Mouse (Mus musculus) embryonic facial prominence, embryonic 14.5 days (tissue): ENCODE measurements around the gene Ssh3. TPM values are rescaled to one million over a fixed set of nuclear protein-coding genes. Genes with fewer than 3 reads are reported as not detected.
A peak's percentile ranks its signal among the peaks of the same experiment; 100 is the strongest.

ENCODE experiments used
- ATAC-seq: fragments of 200-750 bp; cut with Nextera tagmentation; 2 replicates; pipeline ENCODE4 v1.8.0; 2017; ENCODE audit warnings: low read depth, moderate number of reproducible peaks, moderate TSS enrichment
- DNase-seq: peaks from one replicate; pipeline ENCODE4 v3.0.0-alpha.2; 2015; ENCODE audit warnings: low spot score
- H3K27ac ChIP-seq: fragments of 300-500 bp; sonication (generic); replicated peaks from 2 replicates; pipeline ENCODE4 v1.5.1; 2014; ENCODE audit warnings: low read depth, mild to moderate bottlenecking, low read length, moderate library complexity
- H3K27me3 ChIP-seq: fragments of 300-500 bp; sonication (generic); replicated peaks from 2 replicates; pipeline ENCODE4 v1.6.1; 2014; ENCODE audit warnings: low read length; ENCODE audit not compliant: control insufficient read depth, insufficient read depth
- H3K36me3 ChIP-seq: fragments of 300-500 bp; sonication (generic); 2 replicates; pipeline ENCODE4 v1.6.1; 2014; ENCODE audit warnings: low read length, mixed read lengths; ENCODE audit not compliant: control insufficient read depth, insufficient read depth
- H3K4me1 ChIP-seq: fragments of 300-500 bp; sonication (generic); 2 replicates; pipeline ENCODE4 v1.6.1; 2014; ENCODE audit warnings: antibody characterized with exemption, low read length; ENCODE audit not compliant: control insufficient read depth, insufficient read depth
- H3K4me2 ChIP-seq: fragments of 300-500 bp; sonication (generic); 2 replicates; pipeline ENCODE4 v1.6.1; 2014; ENCODE audit warnings: low read depth, mild to moderate bottlenecking, low read length, moderate library complexity, mixed read lengths
- H3K4me3 ChIP-seq: fragments of 300-500 bp; sonication (generic); 2 replicates; pipeline ENCODE4 v1.5.1; 2014; ENCODE audit warnings: low read depth, mild to moderate bottlenecking, low read length
- H3K9ac ChIP-seq: fragments of 300-500 bp; sonication (generic); 2 replicates; pipeline ENCODE4 v1.6.1; 2014; ENCODE audit warnings: low read depth, mild to moderate bottlenecking, low read length, moderate library complexity, mixed read lengths
- H3K9me3 ChIP-seq: fragments of 300-500 bp; sonication (generic); 2 replicates; pipeline ENCODE4 v1.6.1; 2016; ENCODE audit warnings: low read length; ENCODE audit not compliant: control insufficient read depth
- WGBS: fragments of 180-500 bp; shearing (Covaris S2); extraction: QIAGEN DNeasy Blood & Tissue Kit; methylation state at CpG from one replicate; pipeline ENCODE4 v1.1.7; 2014; 5-methylcytosine and 5-hydroxymethylcytosine counted together
- polyA plus RNA-seq: library from polyadenylated mRNA; unstranded; fragments of >200 nt; fragmentation: Nextera tagmentation; extraction: Ambion mirVana; gene quantifications from 2 replicates; pipeline ENCODE4 v1.2.1, GENCODE M21; 2014

Gene Ssh3
- polyA plus RNA-seq = 16.3 and 16.6 TPM in 2 replicates

DNA sequence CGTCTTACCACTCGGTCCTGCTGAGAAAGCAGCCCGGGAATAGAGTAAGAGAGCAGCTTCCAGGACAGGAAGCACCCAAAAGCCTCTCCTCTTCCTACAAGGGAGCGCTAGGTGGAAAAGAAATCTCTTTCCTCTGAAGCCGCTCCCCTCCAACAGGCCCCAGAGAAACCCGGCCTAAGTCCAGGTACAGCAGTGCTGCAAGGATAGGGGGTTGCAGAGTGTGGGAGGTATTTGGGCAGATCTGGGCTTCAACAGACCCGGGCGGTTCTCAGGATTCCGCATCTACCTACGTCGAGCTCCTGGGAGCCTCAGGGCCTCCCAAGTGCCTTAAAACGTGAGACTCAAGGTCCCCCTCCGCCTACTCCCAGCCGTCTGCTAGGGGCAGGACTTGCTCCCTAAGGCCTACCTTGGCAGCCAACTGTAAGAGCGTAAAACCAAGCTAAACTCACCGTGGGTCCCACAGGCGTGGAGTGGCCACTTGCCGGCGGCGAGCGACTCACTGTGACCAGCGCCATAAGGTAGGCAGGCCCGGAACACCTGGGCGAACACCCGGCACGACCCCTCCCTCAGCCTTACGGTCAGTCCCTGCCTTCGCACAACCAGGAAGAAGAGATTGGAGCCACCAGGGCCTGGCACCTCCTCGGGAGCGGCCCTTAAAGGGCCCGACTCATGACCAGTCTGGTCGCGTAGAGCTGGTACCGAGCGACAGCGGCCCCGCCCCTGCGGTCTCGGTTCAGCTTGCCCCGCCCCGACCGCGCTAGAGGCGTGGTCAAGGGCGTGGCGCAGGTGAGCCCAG lies at the start of gene Ssh3:
Gene Ssh3, minus strand, starts transcription at position 615 of the 796 bp plus-strand sequence.
- Histone ChIP-seq H3K4me1 (0 out of 2 replicates have a peak, but pooled peaks cover 3% of the 10 kb centered on the region), H3K27ac (no peak within 1 kb of the TSS), H3K36me3 (peaks cover 6% of the 10 kb centered on the region; the same call in 1 of the 2 replicates), H3K4me2 (peak within 1 kb of the TSS; percentile 68), H3K27me3 (no peaks in the 10 kb centered on the region), H3K9ac (peak within 1 kb of the TSS; percentile 67), H3K9me3 (no peaks in the 10 kb centered on the region), H3K4me3 (peak within 1 kb of the TSS; percentile 52)
- peak; percentile 78 for DNase-seq
- ATAC-seq = peak; percentile 92
- 5% methylated on average over 33 of the region's 46 CpGs for WGBS

DNA sequence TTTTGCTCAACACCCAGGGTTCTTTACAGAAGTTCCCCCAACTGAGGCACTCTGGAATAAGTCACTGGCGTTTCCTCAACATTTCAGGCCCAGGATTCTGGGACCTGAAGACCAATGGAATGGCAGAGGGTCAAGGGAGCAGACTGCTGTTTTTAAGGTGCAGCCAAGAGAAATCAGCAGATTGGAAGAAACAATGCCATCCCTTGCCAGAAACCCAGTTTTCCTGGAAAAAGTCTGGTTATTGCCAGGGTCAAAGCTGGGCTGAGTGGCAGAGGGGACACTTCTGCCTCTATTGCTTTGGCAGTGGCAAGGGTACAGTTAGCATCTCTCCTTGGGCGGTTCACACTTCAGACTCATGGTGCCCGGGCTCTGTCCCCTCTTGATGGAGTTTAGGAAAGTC lies 48.2 kb upstream of the Ssh3 start:
- no peaks in the 10 kb centered on the region for H3K27me3 ChIP-seq
- H3K9ac ChIP-seq = no peak overlapping the region
- ATAC-seq (no peak), DNase-seq (no peak)
- no peak overlapping the region for H3K4me3 ChIP-seq
- H3K9me3 ChIP-seq = no peaks in the 10 kb centered on the region
- no peaks in the 10 kb centered on the region for H3K4me1 ChIP-seq
- H3K4me2 ChIP-seq = no peak overlapping the region
- H3K27ac ChIP-seq = no peak overlapping the region
- peaks cover 83% of the 10 kb centered on the region for H3K36me3 ChIP-seq
- WGBS = 78% methylated on average over 3 of the region's 3 CpGs

DNA sequence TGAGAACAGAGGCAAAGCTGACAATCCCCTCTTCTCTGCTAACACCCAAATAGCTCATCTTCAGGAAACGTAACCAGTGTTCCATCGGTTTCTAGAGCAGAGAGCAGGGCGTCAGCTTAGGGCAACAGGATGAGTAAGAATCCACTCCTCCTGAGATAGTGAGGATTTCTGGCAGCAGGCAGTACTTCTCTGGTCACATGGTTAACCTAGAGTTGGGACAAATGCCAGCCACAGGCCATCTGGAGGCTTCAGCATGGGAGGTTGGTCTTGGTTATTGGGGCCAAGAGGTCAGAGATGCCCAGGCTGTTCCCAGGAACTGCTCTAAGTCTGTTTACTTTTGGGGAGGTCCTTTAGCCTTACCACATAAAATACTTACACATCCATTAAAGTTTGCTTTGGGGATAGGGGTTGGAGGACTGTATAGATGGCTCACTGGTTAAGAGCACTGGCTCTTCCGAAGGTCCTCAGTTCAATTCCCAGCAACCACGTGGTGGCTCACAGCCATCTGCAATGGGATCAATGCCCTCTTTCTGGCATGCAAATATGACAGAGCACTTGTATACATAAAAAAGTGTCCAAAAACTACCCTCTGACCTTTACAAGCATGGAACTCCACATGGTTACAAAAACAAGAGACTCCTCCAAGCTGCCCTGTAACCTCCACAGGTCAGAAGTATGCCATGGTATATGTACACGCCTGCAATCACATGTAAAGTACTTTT lies 46.4 kb upstream of the Ssh3 start:
- Histone ChIP-seq H3K27ac (no peak overlapping the region), H3K9me3 (no peaks in the 10 kb centered on the region), H3K4me1 (no peaks in the 10 kb centered on the region), H3K36me3 (peaks cover 65% of the 10 kb centered on the region), H3K4me2 (no peak overlapping the region), H3K4me3 (no peak overlapping the region), H3K9ac (no peak overlapping the region), H3K27me3 (no peaks in the 10 kb centered on the region)
- WGBS = 77% methylated on average over 6 of the region's 6 CpGs
- ATAC-seq (no peak), DNase-seq (no peak)

DNA sequence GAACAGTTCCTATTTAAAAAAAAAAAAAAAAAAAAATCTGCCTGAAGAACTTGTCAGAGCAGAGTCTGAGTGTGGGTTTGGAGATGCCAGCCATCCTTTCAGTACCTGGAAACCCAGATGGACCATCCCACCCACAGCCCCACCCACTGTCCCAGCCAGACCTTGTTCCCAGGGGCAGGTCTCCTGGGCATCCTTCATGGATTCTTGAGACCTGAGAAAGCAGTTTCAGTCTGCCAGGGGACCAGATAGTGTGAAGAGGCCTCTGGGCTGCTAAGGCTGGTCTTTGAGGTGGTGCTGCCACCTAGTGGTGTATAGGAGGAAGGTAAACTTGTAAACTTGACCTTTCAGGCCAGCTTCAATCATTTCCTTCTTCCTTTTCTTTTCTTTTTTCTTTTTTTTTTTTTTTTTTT lies 40.8 kb upstream of the Ssh3 start:
- H3K27me3 ChIP-seq = no peaks in the 10 kb centered on the region
- no peaks in the 10 kb centered on the region for H3K9me3 ChIP-seq
- H3K4me3 ChIP-seq = no peak overlapping the region
- peaks cover 9% of the 10 kb centered on the region for H3K4me1 ChIP-seq
- no peak overlapping the region for H3K27ac ChIP-seq
- ATAC-seq (peak; percentile 27; the same call in 1 of the 2 replicates), DNase-seq (peak; percentile 88)
- H3K36me3 ChIP-seq = 0 out of 2 replicates have a peak, but pooled peaks cover 15% of the 10 kb centered on the region
- no peak overlapping the region for H3K9ac ChIP-seq
- H3K4me2 ChIP-seq = no peak overlapping the region

- H3K36me3 ChIP-seq = 0 out of 2 replicates have a peak, but pooled peaks cover 11% of the 10 kb centered on the region
- ATAC-seq = no peak
- DNase-seq = no peak
- H3K4me3 ChIP-seq = no peak overlapping the region
- peaks cover 13% of the 10 kb centered on the region for H3K4me1 ChIP-seq
- H3K27me3 ChIP-seq = no peaks in the 10 kb centered on the region
- no peak overlapping the region for H3K27ac ChIP-seq
- no peaks in the 10 kb centered on the region for H3K9me3 ChIP-seq
- WGBS = 93% methylated on average over 4 of the region's 4 CpGs
- H3K9ac ChIP-seq = no peak overlapping the region
- H3K4me2 ChIP-seq = no peak overlapping the region
Measured at GRCm38 (mm10) chr19:4309302-4309701, 40.3 kb upstream of the Ssh3 start.

GRCm38 (mm10) chr19:4306190-4306577 lies 37.2 kb upstream of the Ssh3 start, which contains the start of gene Grk2:
Grk2 (minus strand) TSS chr19:4306222.
- Histone ChIP-seq H3K4me2 (peak within 1 kb of the TSS; percentile 84), H3K27ac (peak within 1 kb of the TSS; percentile 89), H3K4me3 (peak within 1 kb of the TSS; percentile 95), H3K9ac (peak within 1 kb of the TSS; percentile 98), H3K36me3 (no peaks in the 10 kb centered on the region), H3K4me1 (peaks cover 44% of the 10 kb centered on the region), H3K9me3 (no peaks in the 10 kb centered on the region), H3K27me3 (no peaks in the 10 kb centered on the region)
- peak; percentile 66 for DNase-seq
- peak; percentile 81 for ATAC-seq
- 0% methylated on average over 8 of the region's 46 CpGs for WGBS

GRCm38 (mm10) chr19:4305491-4306189 lies 36.7 kb upstream of the Ssh3 start:
- H3K27ac ChIP-seq = peak overlapping the region; percentile 89
- DNase-seq (peak; percentile 51), ATAC-seq (peak; percentile 66)
- peak overlapping the region; percentile 98 for H3K9ac ChIP-seq
- H3K36me3 ChIP-seq = no peaks in the 10 kb centered on the region
- H3K4me2 ChIP-seq = peak overlapping the region; percentile 84
- H3K4me3 ChIP-seq = peak overlapping the region; percentile 95
- WGBS = 1% methylated on average over 8 of the region's 68 CpGs
- H3K4me1 ChIP-seq = peaks cover 49% of the 10 kb centered on the region
- H3K9me3 ChIP-seq = no peaks in the 10 kb centered on the region
- H3K27me3 ChIP-seq = no peaks in the 10 kb centered on the region

DNA sequence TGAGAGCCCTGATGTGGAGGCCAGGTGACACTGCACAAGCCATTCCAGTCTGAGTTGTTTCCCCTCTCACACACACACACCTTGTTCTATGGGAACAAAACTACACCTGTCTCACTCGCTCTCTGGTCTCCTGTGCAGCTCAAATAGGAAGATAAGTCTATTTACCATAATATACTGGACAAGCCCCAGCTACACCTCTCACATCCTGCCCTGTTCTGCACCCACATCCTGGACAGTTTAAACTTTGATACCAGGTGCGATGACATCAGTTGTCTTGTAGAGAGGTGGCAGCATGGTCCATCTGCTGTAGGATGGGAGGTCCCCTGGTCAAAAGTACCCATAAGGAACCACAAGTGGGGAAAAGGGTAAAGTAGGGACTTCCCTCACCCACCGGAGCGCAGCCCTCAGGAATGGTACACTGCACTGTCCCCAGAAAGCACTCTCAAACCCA lies 35.9 kb upstream of the Ssh3 start:
- H3K4me1 ChIP-seq = peaks cover 55% of the 10 kb centered on the region
- H3K27ac ChIP-seq = peak overlapping the region; percentile 28; the same call in 1 of the 2 replicates
- WGBS = 53% methylated on average over 4 of the region's 4 CpGs
- H3K36me3 ChIP-seq = no peaks in the 10 kb centered on the region
- no peaks in the 10 kb centered on the region for H3K27me3 ChIP-seq
- DNase-seq (no peak), ATAC-seq (no peak)
- H3K9me3 ChIP-seq = no peaks in the 10 kb centered on the region
- peak overlapping the region; percentile 84 for H3K4me2 ChIP-seq
- H3K4me3 ChIP-seq = peak overlapping the region; percentile 95
- peak overlapping the region; percentile 98 for H3K9ac ChIP-seq
